Mouse (Mus musculus) G1E (cell line): ENCODE results near the gene Kdsr.

Experiments used
- CTCF ChIP-seq: IDR thresholded peaks from 2 replicates; pipeline ENCODE4 v1.5.1; 2012; ENCODE audit warnings: low read depth, low read length, inconsistent platforms, mixed read lengths
- GATA1 ChIP-seq: IDR thresholded peaks from 2 replicates; pipeline ENCODE4 v1.6.1; 2012; ENCODE audit warnings: borderline replicate concordance, low read length, inconsistent platforms, mixed read lengths
- POLR2AphosphoS5 ChIP-seq: IDR thresholded peaks from 2 replicates; pipeline ENCODE4 v1.6.1; 2012; ENCODE audit warnings: low read depth, low read length, inconsistent platforms; ENCODE audit not compliant: insufficient replicate concordance
- TAL1 ChIP-seq: conservative IDR thresholded peaks from 2 replicates; pipeline ENCODE4 v1.6.1; 2012; ENCODE audit warnings: low read depth, low read length, inconsistent platforms, mixed read lengths

- TF ChIP-seq GATA1 (no peak), POLR2AphosphoS5 (no peak), CTCF (no peak), TAL1 (no peak)
These were observed 19.7 kb downstream of the Kdsr start for GRCm38 (mm10) chr1:106739810-106740209.
